Mouse (Mus musculus) forebrain, embryonic 11.5 days (tissue): Measurements from ENCODE around the gene Kif1a. TPM values are rescaled to one million over a fixed set of nuclear protein-coding genes. Genes with fewer than 3 reads are reported as not detected.

Experiments used
- ATAC-seq: fragments of 200-750 bp; cut with Nextera tagmentation; replicated peaks from 2 replicates; pipeline ENCODE4 v1.8.0; 2017; ENCODE audit warnings: moderate TSS enrichment; ENCODE audit not compliant: low FRiP score
- DNase-seq: peaks from one replicate; pipeline ENCODE4 v3.0.0-alpha.2; 2017; ENCODE audit warnings: low spot score
- H3K27ac ChIP-seq: fragments of 300-500 bp; sonication (generic); 2 replicates; pipeline ENCODE4 v1.5.1; 2014; ENCODE audit warnings: low read depth, low read length
- H3K27me3 ChIP-seq: fragments of 300-500 bp; sonication (generic); 2 replicates; pipeline ENCODE4 v1.6.1; 2014; ENCODE audit warnings: mild to moderate bottlenecking, low read length, mixed read lengths; ENCODE audit not compliant: control insufficient read depth, insufficient read depth
- H3K36me3 ChIP-seq: fragments of 300-500 bp; sonication (generic); 2 replicates; pipeline ENCODE4 v1.6.1; 2014; ENCODE audit warnings: mild to moderate bottlenecking, low read length, moderate library complexity, mixed read lengths; ENCODE audit not compliant: control insufficient read depth, insufficient read depth
- H3K4me1 ChIP-seq: fragments of 300-500 bp; sonication (generic); replicated peaks from 2 replicates; pipeline ENCODE4 v1.6.1; 2014; ENCODE audit warnings: low read length, mixed read lengths; ENCODE audit not compliant: control insufficient read depth, insufficient read depth
- H3K4me2 ChIP-seq: fragments of 300-500 bp; sonication (generic); 2 replicates; pipeline ENCODE4 v1.6.1; 2014; ENCODE audit warnings: low read depth, mild to moderate bottlenecking, low read length, moderate library complexity, mixed read lengths; ENCODE audit not compliant: severe bottlenecking
- H3K4me3 ChIP-seq: fragments of 300-500 bp; sonication (generic); 2 replicates; pipeline ENCODE4 v1.5.1; 2014; ENCODE audit warnings: low read depth, low read length
- H3K9ac ChIP-seq: fragments of 300-500 bp; sonication (generic); 2 replicates; pipeline ENCODE4 v1.6.1; 2014; ENCODE audit warnings: low read length
- H3K9me3 ChIP-seq: fragments of 300-500 bp; sonication (generic); 2 replicates; pipeline ENCODE4 v1.6.1; 2016; ENCODE audit warnings: low read length, mixed read lengths; ENCODE audit not compliant: control insufficient read depth
- WGBS: fragments of 180-500 bp; shearing (Covaris S2); extraction: QIAGEN DNeasy Blood & Tissue Kit; methylation state at CpG from one replicate; pipeline ENCODE4 v1.1.7; 2014; 5-methylcytosine and 5-hydroxymethylcytosine counted together
- polyA plus RNA-seq: library from polyadenylated mRNA; unstranded; fragments of >200 nt; fragmentation: Nextera tagmentation; extraction: Ambion mirVana; gene quantifications from 2 replicates; pipeline ENCODE4 v1.2.1, GENCODE M21; 2014

The Kif1a gene
- polyA plus RNA-seq, 1 experiment from 2014 or later = 79.7 TPM

GRCm38 (mm10) chr1:93130242-93130983 lies 28.7 kb upstream of the Kif1a start:
- WGBS = 76% methylated on average over 10 of the region's 10 CpGs
- H3K9me3 ChIP-seq = no peaks in the 10 kb centered on the region
- H3K36me3 ChIP-seq = no peaks in the 10 kb centered on the region
- H3K4me2 ChIP-seq = no peak overlapping the region
- no peak overlapping the region for H3K27ac ChIP-seq
- no peaks in the 10 kb centered on the region for H3K27me3 ChIP-seq
- ATAC-seq (no peak), DNase-seq (no peak)
- no peak overlapping the region for H3K4me3 ChIP-seq
- no peaks in the 10 kb centered on the region for H3K4me1 ChIP-seq
- H3K9ac ChIP-seq = no peak overlapping the region

GRCm38 (mm10) chr1:93128710-93129349 lies 27.1 kb upstream of the Kif1a start:
- Histone ChIP-seq H3K27ac (no peak overlapping the region), H3K4me1 (no peaks in the 10 kb centered on the region), H3K4me3 (no peak overlapping the region), H3K9me3 (no peaks in the 10 kb centered on the region), H3K9ac (no peak overlapping the region), H3K27me3 (no peaks in the 10 kb centered on the region), H3K4me2 (no peak overlapping the region), H3K36me3 (no peaks in the 10 kb centered on the region)
- WGBS = 30% methylated on average over 6 of the region's 6 CpGs
- DNase-seq = peak; percentile 69
- no peak for ATAC-seq

GRCm38 (mm10) chr1:93128209-93128608 lies 26.5 kb upstream of the Kif1a start:
- DNase-seq = no peak
- no peak for ATAC-seq
- Histone ChIP-seq H3K4me1 (no peaks in the 10 kb centered on the region), H3K27ac (no peak overlapping the region), H3K27me3 (no peaks in the 10 kb centered on the region), H3K36me3 (no peaks in the 10 kb centered on the region), H3K9ac (no peak overlapping the region), H3K9me3 (no peaks in the 10 kb centered on the region), H3K4me2 (no peak overlapping the region), H3K4me3 (no peak overlapping the region)
- WGBS = 78% methylated on average over 8 of the region's 8 CpGs

DNA sequence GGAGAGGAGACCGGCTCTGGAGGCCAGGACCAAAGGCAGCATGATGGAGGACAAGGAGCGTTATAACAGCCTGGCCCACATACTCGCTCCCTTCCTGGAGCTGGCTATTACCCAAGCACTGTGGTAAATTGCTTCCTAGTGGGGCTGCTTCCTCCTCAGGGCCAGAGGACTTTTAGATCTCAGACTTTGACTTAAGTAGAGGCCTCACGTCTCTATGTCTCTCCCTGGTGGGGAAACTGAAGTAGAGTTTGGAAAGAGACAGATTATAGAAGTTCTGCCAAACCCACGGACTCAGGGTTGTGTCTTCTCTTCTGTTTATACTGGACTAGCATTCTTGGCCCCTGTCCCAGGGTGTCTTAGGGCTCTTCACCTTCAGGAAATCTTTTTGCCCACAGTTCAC lies 23.5 kb upstream of the Kif1a start:
- WGBS = 69% methylated on average over 5 of the region's 5 CpGs
- no peak for ATAC-seq

GRCm38 (mm10) chr1:93124066-93124465 lies 22.3 kb upstream of the Kif1a start:
- no peak for ATAC-seq

More for the DNA sequence above, 23.5 kb upstream of the Kif1a start:
- Histone ChIP-seq H3K9me3 (no peaks in the 10 kb centered on the region), H3K27ac (no peak overlapping the region), H3K4me3 (no peak overlapping the region), H3K9ac (no peak overlapping the region), H3K36me3 (no peaks in the 10 kb centered on the region), H3K27me3 (no peaks in the 10 kb centered on the region), H3K4me1 (no peaks in the 10 kb centered on the region), H3K4me2 (no peak overlapping the region)
- DNase-seq = no peak

DNA sequence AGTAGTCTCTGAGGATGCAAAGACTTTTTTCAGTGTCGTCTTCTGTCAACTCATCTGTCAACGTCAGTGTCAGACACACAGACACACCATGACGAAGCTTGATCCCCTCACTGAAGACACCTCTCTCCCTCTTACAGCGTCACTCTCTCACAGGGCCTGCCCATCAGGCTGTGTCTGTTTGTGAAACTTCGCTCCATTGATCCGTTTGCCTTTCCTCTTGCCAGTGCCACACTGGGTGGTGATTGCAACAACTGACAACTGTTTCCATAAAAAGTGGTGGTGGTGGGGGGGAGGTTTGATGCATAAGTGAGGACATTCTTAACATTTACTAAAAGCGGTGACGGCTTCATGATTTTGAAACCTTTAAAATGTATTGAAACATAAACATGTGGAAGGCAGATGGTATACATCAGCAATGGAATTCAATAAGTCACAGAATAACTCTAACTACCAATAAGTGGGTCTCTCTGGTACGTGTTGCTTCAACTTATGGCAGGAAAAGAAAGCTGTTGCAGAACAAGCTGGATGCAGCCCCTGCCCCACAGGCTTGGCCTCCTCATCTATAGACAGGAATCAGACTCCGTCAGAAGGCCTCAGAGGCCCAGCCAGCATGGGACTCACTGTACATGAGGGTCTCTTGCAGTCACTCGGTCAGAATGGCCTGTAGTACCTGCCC lies 21.6 kb upstream of the Kif1a start:
- H3K4me2 ChIP-seq = no peak overlapping the region
- 85% methylated on average over 11 of the region's 11 CpGs for WGBS
- no peaks in the 10 kb centered on the region for H3K36me3 ChIP-seq
- H3K9me3 ChIP-seq = no peaks in the 10 kb centered on the region
- ATAC-seq (no peak), DNase-seq (no peak)
- H3K9ac ChIP-seq = no peak overlapping the region
- H3K4me1 ChIP-seq = no peaks in the 10 kb centered on the region
- H3K4me3 ChIP-seq = no peak overlapping the region
- H3K27ac ChIP-seq = no peak overlapping the region
- H3K27me3 ChIP-seq = no peaks in the 10 kb centered on the region

More at GRCm38 (mm10) chr1:93124066-93124465, 22.3 kb upstream of the Kif1a start:
- H3K27ac ChIP-seq = no peak overlapping the region
- H3K9me3 ChIP-seq = no peaks in the 10 kb centered on the region
- H3K4me1 ChIP-seq = no peaks in the 10 kb centered on the region
- WGBS = 83% methylated on average over 8 of the region's 8 CpGs
- H3K27me3 ChIP-seq = no peaks in the 10 kb centered on the region
- H3K4me2 ChIP-seq = no peak overlapping the region
- no peak overlapping the region for H3K9ac ChIP-seq
- H3K4me3 ChIP-seq = no peak overlapping the region
- H3K36me3 ChIP-seq = no peaks in the 10 kb centered on the region
- no peak for DNase-seq

DNA sequence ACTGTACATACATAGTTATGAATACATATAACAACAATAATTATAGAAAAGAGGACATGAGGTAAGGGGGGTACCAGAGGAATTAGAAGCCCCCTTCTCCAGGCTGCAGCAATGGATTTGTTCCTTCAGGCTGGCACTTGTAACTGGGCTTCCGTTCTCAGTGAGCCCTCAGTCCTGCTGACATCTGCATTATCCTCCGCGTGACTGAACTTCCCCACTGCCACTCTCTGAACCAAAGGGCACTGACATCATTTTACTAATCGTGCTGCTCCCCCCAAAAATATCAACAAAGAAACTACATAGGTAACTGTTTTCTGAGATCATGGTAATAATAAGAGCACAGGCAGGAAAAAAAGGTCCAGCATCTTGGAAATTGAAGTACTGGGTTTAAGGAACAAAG lies 17.1 kb upstream of the Kif1a start:
- H3K27ac ChIP-seq = no peak overlapping the region
- no peak for ATAC-seq
- H3K9ac ChIP-seq = no peak overlapping the region
- H3K4me1 ChIP-seq = peaks cover 5% of the 10 kb centered on the region; the same call in 1 of the 2 replicates
- H3K36me3 ChIP-seq = no peaks in the 10 kb centered on the region
- no peak for DNase-seq
- H3K27me3 ChIP-seq = no peaks in the 10 kb centered on the region
- H3K9me3 ChIP-seq = no peaks in the 10 kb centered on the region
- no peak overlapping the region for H3K4me2 ChIP-seq
- no peak overlapping the region for H3K4me3 ChIP-seq
- 34% methylated on average over 4 of the region's 4 CpGs for WGBS

GRCm38 (mm10) chr1:93115471-93115870 lies 13.7 kb upstream of the Kif1a start:
- WGBS = 16% methylated on average over 9 of the region's 13 CpGs
- no peak for DNase-seq

More at GRCm38 (mm10) chr1:93115471-93115870, 13.7 kb upstream of the Kif1a start:
- H3K9ac ChIP-seq = peak overlapping the region; percentile 61
- peaks cover 5% of the 10 kb centered on the region; the same call in 1 of the 2 replicates for H3K4me1 ChIP-seq
- H3K27me3 ChIP-seq = no peaks in the 10 kb centered on the region
- H3K9me3 ChIP-seq = no peaks in the 10 kb centered on the region
- peak overlapping the region; percentile 73 for H3K4me2 ChIP-seq
- peak; percentile 75 for ATAC-seq
- no peaks in the 10 kb centered on the region for H3K36me3 ChIP-seq
- H3K4me3 ChIP-seq = peak overlapping the region; percentile 39
- peak overlapping the region; percentile 47; the same call in 1 of the 2 replicates for H3K27ac ChIP-seq
